In genomic region chr16:73016801-73017200, GRCm38 (mm10) we compare ENCODE assay signal across 20 mouse cellular contexts.
DNase-seq lines count a peak whose midpoint lies in the region; ATAC-seq lines count a peak whose summit lies in the region.
"Had no signal": no experiment of that assay in that cellular context is flagged by ENCODE, and none has a peak within 500 bp of the region (broad histone marks: within the 10 kb centered on the region; RNA-seq: fewer than 3 reads in every experiment).

No protein-coding gene starts in this region.

- WGBS in kidney, embryonic 16.5 days: 66% methylated on average over 7 of the region's 7 CpGs
- WGBS in limb, embryonic 10.5 days: 60% methylated on average over 7 of the region's 7 CpGs
- 48% methylated on average over 7 of the region's 7 CpGs for WGBS in lung, embryonic 15.5 days

- no peaks in the 10 kb centered on the region for H3K9me3 ChIP-seq in kidney, embryonic 16.5 days (ENCODE audit: low read length)
- no peaks in the 10 kb centered on the region for H3K9me3 ChIP-seq in limb, embryonic 10.5 days (replicated peaks)
- no peaks in the 10 kb centered on the region for H3K9me3 ChIP-seq in lung, embryonic 15.5 days
- H3K9me3 ChIP-seq: midbrain, embryonic 12.5 days had no signal

- H3K4me1 ChIP-seq in kidney, embryonic 16.5 days (ENCODE audit: insufficient read depth, low read length): 0 out of 2 replicates have a peak, but pooled peaks cover 4% of the 10 kb centered on the region
- H3K4me1 ChIP-seq in limb, embryonic 10.5 days: peaks cover 41% of the 10 kb centered on the region
- no peaks in the 10 kb centered on the region for H3K4me1 ChIP-seq in lung, embryonic 15.5 days
- H3K4me1 ChIP-seq: midbrain, embryonic 12.5 days had no signal

- 0 out of 2 replicates have a peak, but pooled peaks have one; percentile 23 for ATAC-seq in kidney, embryonic 16.5 days (ENCODE audit: low FRiP score, low TSS enrichment)
- ATAC-seq in lung, embryonic 15.5 days (ENCODE audit: borderline replicate concordance, extremely low read depth, low FRiP score, low TSS enrichment): peak; percentile 89
- ATAC-seq: hindbrain, embryonic 16.5 days had no signal

- no peak overlapping the region for H3K9ac ChIP-seq in kidney, embryonic 16.5 days (replicated peaks; ENCODE audit: low read length)
- no peak overlapping the region for H3K9ac ChIP-seq in lung, embryonic 15.5 days
- H3K9ac ChIP-seq: midbrain, embryonic 12.5 days had no signal

- no peak overlapping the region for H3K4me2 ChIP-seq in kidney, embryonic 16.5 days (replicated peaks; ENCODE audit: low read depth, low read length)
- H3K4me2 ChIP-seq in lung, embryonic 15.5 days: no peak overlapping the region
- H3K4me2 ChIP-seq: midbrain, embryonic 12.5 days had no signal

- H3K4me3 ChIP-seq in kidney, embryonic 16.5 days (ENCODE audit: low read length): no peak overlapping the region
- H3K4me3 ChIP-seq in limb, embryonic 10.5 days: no peak overlapping the region
- no peak overlapping the region for H3K4me3 ChIP-seq in lung, embryonic 15.5 days
- H3K4me3 ChIP-seq: midbrain, embryonic 12.5 days had no signal

- no peak for DNase-seq in kidney, adult 9 months
- no peak for DNase-seq in limb, embryonic 10.5 days (ENCODE audit: low spot score)
- DNase-seq in lung, postnatal 36 days: peak; percentile 26
- DNase-seq in layer of hippocampus, postnatal 10 days (ENCODE audit: low spot score in 2 of 2): no peak
- DNase-seq in MN1 (ENCODE audit: low spot score): no peak
- no peak for DNase-seq in thymus, postnatal 10 days (ENCODE audit: low spot score in 2 of 2)
- DNase-seq: adrenal gland, postnatal 10 days; B cell, adult 2 months; cerebellum, adult 18-20 months; cerebellum, postnatal 14 days; embryo, embryonic 11 days; kidney, adult 11 months; thymus, adult 18-20 months had no signal

- H3K27me3 ChIP-seq in kidney, embryonic 16.5 days (ENCODE audit: insufficient read depth, low read length): no peaks in the 10 kb centered on the region
- no peaks in the 10 kb centered on the region for H3K27me3 ChIP-seq in limb, embryonic 10.5 days (ENCODE audit: low read depth, poor library complexity, severe bottlenecking)
- no peaks in the 10 kb centered on the region for H3K27me3 ChIP-seq in lung, embryonic 15.5 days
- H3K27me3 ChIP-seq: CH12.LX; midbrain, embryonic 12.5 days had no signal

- H3K27ac ChIP-seq in kidney, embryonic 16.5 days (ENCODE audit: low read length): no peak overlapping the region
- H3K27ac ChIP-seq in limb, embryonic 10.5 days: peak overlapping the region; percentile 50; the same call in 1 of the 2 replicates
- peak overlapping the region; percentile 52 for H3K27ac ChIP-seq in lung, embryonic 15.5 days
- H3K27ac ChIP-seq: kidney, postnatal 0 days; midbrain, embryonic 12.5 days had no signal

- peaks cover 14% of the 10 kb centered on the region for H3K36me3 ChIP-seq in kidney, embryonic 16.5 days (ENCODE audit: insufficient read depth, low read length)
- H3K36me3 ChIP-seq in limb, embryonic 10.5 days: peaks cover 17% of the 10 kb centered on the region
- H3K36me3 ChIP-seq in lung, embryonic 15.5 days: 0 out of 2 replicates have a peak, but pooled peaks cover 2% of the 10 kb centered on the region
- H3K36me3 ChIP-seq: G1E had no signal
